Mouse (Mus musculus): ENCODE data around the gene Gm9.
"Not testable (repeated sequence)": the region's sequence is repeated elsewhere in the genome, so short reads cannot be mapped to it uniquely, and the experiment has no call there.

The Gm9 gene

DNA sequence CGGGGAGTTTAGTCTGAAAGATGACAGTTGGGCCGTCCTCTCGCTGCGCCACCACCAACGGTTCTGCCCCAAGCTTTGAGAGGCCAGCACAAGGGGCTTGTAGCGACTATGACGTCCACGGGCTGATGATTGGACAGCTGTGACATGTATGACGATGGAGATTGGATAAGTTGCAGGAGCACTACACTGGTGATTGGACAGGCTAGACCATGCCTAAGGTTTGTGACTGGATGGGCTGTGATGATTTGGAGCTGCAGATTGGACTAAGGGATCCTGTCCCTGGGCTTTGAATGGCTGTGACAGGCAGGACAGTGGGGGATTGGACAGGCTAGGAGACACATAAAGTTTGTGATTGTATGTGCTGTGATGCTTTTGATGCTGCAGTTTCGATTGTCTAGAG, at the start of gene Gm9:
TSS of gene Gm9 (minus strand) at position 101 of the 400 bp plus-strand sequence.
- no peak for DNase-seq (ENCODE audit: low read depth, low spot score)

GRCm38 (mm10) chrX:37249619-37250018, 38.8 kb upstream of the Gm9 start, which contains the start of gene Rhox3a:
Gene Rhox3a (plus strand): TSS chrX:37249919.
- not testable (repeated sequence) for DNase-seq (ENCODE audit: low read depth, low spot score)

DNA sequence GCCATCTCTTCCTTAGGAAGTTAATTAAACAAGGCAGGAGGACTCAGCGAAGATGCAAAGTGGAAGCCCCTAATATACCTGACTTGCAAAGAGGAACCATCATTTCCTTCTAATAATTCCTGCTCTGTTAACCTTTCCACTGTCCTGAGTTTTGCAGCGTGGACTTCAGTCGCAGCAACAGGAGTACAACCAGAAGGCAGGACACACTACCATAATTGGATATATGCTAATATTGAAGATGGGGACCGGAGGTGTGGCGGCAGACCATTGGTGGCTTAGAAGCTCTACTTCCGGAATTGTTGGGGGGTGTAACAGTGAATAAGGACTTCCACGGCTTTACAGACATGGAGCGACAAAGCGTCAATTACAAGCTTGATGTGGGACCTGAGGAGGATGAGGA, 33.8 kb upstream of the Gm9 start, which contains the start of gene Rhox2a:
TSS of gene Rhox2a (plus strand) at position 301 of the 400 bp plus-strand sequence.
- not testable (repeated sequence) for DNase-seq (ENCODE audit: low read depth, low spot score)

DNA sequence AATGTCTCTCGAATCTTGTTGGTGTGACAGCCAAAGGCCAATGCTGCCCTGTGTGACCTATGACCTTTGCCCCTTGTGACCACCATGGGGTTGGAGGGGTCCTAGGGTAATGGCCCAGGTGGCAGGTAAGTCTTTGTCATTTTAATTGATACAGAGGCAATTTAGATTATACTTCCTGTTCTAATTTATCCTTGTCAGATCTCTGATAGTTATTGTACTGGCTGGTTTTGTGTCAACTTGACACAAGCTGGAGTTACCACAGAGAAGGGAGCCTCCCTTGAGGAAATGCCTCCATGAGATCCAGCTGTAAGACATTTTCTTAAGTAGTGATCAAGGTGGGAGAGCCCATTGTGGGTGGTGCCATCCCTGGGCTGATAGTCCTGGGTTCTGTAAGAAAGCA, 11.3 kb upstream of the Gm9 start, which contains the start of gene Rhox1:
TSS of gene Rhox1 (minus strand) at position 101 of the 400 bp plus-strand sequence.
- DNase-seq (ENCODE audit: low read depth, low spot score): not testable (repeated sequence)

DNA sequence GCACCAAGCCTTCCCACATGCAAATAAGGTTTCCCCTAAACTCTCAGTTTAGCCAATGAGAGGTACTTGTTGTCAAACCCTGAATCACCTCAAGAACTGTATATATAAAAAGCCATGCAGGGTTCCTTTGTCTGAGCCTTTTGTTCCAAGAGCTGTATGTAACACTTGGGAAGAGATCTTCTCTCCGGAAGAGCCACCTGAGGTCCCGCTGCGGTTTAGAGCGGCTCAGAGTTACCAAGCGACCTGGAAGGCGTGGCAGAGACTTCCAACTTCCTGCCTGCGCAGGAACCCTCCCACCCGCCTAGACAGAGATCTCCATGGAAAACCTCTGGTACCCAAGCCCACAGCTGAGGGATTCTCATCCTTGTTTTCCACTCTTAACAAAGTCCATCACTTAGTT, 12.2 kb downstream of the Gm9 start:
- DNase-seq (ENCODE audit: low read depth, low spot score): no peak

DNA sequence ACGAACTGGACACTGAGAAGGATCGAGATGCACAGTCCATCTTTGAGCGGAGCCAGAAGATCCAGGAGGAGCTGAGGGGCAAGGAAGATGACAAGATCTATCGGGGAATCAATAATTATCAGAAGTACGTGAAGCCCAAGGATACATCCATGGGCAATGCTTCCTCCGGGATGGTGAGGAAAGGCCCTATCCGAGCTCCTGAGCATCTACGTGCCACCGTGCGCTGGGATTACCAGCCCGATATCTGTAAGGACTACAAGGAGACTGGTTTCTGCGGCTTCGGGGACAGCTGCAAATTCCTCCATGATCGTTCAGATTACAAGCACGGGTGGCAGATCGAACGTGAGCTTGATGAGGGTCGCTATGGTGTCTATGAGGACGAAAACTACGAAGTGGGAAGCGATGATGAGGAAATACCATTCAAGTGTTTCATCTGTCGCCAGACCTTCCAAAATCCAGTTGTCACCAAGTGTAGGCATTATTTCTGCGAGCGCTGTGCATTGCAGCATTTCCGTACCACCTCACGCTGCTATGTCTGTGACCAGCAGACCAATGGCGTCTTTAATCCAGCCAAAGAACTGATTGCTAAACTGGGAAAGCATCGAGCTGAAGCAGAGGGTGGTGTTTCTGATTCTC, 19.0 kb downstream of the Gm9 start:
- DNase-seq (ENCODE audit: low read depth, low spot score): no peak

- DNase-seq (ENCODE audit: low read depth, low spot score): peak; percentile 68
Observed at GRCm38 (mm10) chrX:37191105-37191743, 19.6 kb downstream of the Gm9 start, which contains the start of the genes Ndufa1 and Rnf113a1. Gene Ndufa1 (minus strand): TSS chrX:37191163. Gene Rnf113a1 (plus strand): TSS chrX:37191245.

DNA sequence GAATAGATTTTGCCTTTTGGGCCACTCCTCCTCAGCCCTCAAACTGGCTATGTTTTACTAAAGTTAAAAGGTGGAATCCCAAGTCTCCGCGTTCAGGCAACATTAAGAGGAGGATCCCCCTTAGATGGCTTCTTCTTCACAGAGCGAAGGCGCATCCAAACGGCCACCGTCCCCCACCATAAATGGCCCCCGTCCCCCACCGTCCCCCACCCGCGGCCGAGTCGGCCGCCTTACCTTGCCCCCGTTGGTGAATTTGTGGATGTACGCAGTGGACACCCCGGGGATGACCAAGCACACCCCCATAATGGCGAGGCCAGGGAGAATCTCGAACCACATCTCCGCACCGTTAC, 20.1 kb downstream of the Gm9 start:
- no peak for DNase-seq (ENCODE audit: low read depth, low spot score)

DNA sequence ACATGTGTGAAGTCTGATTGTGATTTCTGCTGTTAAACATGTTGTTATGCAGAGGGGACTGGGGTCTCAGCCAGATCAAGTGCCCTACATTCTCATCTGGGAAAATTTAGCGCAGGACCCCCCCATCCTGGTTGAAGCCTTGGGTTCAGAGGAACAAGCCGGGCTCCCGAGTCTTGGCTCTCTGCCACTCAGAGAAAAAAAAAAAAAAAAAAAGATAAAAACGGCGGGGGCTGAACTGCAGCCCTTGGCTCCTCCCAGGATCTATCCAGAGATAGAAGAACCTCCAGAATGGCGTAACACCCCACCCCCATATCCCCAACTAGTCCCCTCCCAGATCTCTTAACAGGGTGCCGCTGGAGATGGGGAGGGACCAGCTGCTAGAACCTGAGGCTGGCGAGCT, 26.4 kb downstream of the Gm9 start:
- DNase-seq (ENCODE audit: low read depth, low spot score): not testable (repeated sequence)

- no peak for DNase-seq (ENCODE audit: low read depth, low spot score)
Observed at GRCm38 (mm10) chrX:37168742-37169141, 42.1 kb downstream of the Gm9 start, which contains the start of gene Akap14. Gene Akap14 (minus strand): TSS chrX:37168842.

GRCm38 (mm10) chrX:37167085-37167484, 43.8 kb downstream of the Gm9 start:
- DNase-seq (ENCODE audit: low read depth, low spot score): peak; percentile 38

GRCm38 (mm10) chrX:37163115-37163514, 47.7 kb downstream of the Gm9 start:
- no peak for DNase-seq (ENCODE audit: low read depth, low spot score)

GRCm38 (mm10) chrX:37161169-37161568, 49.7 kb downstream of the Gm9 start:
- no peak for DNase-seq (ENCODE audit: low read depth, low spot score)
